Mouse (Mus musculus) heart, adult 2 months (tissue): ENCODE measurements at regions not wholly inside any gene's neighbourhood (a gene's known extent, or its start where the extent isn't known, plus 50 kb on each side); places are given as distances from the start of the nearest gene placed in this dataset.

Experiments
- CTCF ChIP-seq: fragments of 200-600 bp; IDR thresholded peaks from 2 replicates; pipeline ENCODE4 v1.8.1; 2022; ENCODE audit warnings: antibody characterized with exemption, mild to moderate bottlenecking, moderate library complexity
- EP300 ChIP-seq: fragments of 200-500 bp; IDR thresholded peaks from 2 replicates; pipeline ENCODE4 v1.6.1; 2011; ENCODE audit warnings: low read depth, low read length, control low read depth; ENCODE audit not compliant: insufficient read depth

- no peak for TF ChIP-seq CTCF
- TF ChIP-seq EP300, result no peak
These were observed 85.0 kb downstream of the Rplp1 start for GRCm38 (mm10) chr9:61829301-61829700.
